Mouse (Mus musculus) C2C12 (cell line): ENCODE data around the gene Itgb1. TPM values are rescaled to one million over a fixed set of nuclear protein-coding genes. Genes with fewer than 3 reads are reported as not detected.

ENCODE experiments used
- H3K27me3 ChIP-seq: one replicate; pipeline ENCODE4 v1.6.1; 2011; ENCODE audit not compliant: control insufficient read depth, insufficient read depth, insufficient read length
- H3K36me3 ChIP-seq: one replicate; pipeline ENCODE4 v1.6.1; 2011; ENCODE audit not compliant: control insufficient read depth, insufficient read depth
- H3K4me3 ChIP-seq: one replicate; pipeline ENCODE4 v1.5.1; 2011; ENCODE audit warnings: mild to moderate bottlenecking, control low read depth; ENCODE audit not compliant: poor library complexity, insufficient read depth, severe bottlenecking
- H3K79me2 ChIP-seq: one replicate; pipeline ENCODE4 v1.6.1; 2011; ENCODE audit not compliant: control insufficient read depth, insufficient read depth
- H3K79me3 ChIP-seq: one replicate; pipeline ENCODE4 v1.6.1; 2011; ENCODE audit warnings: low read depth, control low read depth
- H3ac ChIP-seq: one replicate; pipeline ENCODE3; 2011; ENCODE audit warnings: low read depth; ENCODE audit not compliant: control insufficient read depth, insufficient read length
- CEBPB ChIP-seq: IDR thresholded peaks from one replicate; pipeline ENCODE4 v1.6.1; 2011; ENCODE audit warnings: low read depth, mild to moderate bottlenecking, control low read depth, moderate library complexity
- CTCF ChIP-seq: IDR thresholded peaks from one replicate; pipeline ENCODE4 v1.5.1; 2011; ENCODE audit not compliant: control insufficient read depth, insufficient read depth, insufficient read length
- FOSL1 ChIP-seq: IDR thresholded peaks from one replicate; pipeline ENCODE4 v1.8.0; 2011; ENCODE audit warnings: mild to moderate bottlenecking, low read length; ENCODE audit not compliant: poor library complexity, insufficient read depth, severe bottlenecking
- MAX ChIP-seq: IDR thresholded peaks from one replicate; pipeline ENCODE4 v1.6.1; 2011; ENCODE audit warnings: mild to moderate bottlenecking, control low read depth
- MYOD1 ChIP-seq: IDR thresholded peaks from one replicate; pipeline ENCODE4 v1.6.1; 2011; ENCODE audit warnings: low read depth; ENCODE audit not compliant: control insufficient read depth, insufficient read length
- MYOG ChIP-seq: IDR thresholded peaks from one replicate; pipeline ENCODE4 v1.6.1; 2011; ENCODE audit not compliant: control insufficient read depth, insufficient read length; ENCODE audit errors: extremely low read depth
- USF1 ChIP-seq: IDR thresholded peaks from one replicate; pipeline ENCODE4 v1.6.1; 2011; ENCODE audit warnings: low read depth, mild to moderate bottlenecking, control low read depth, moderate library complexity
- polyA plus RNA-seq: library from polyadenylated mRNA; unstranded; fragments of >200 nt; fragmentation: generic; extraction: Trizol; gene quantifications from one replicate; pipeline ENCODE4 v1.2.1, GENCODE M21; 2012; ENCODE audit warnings: missing spikeins

Gene Itgb1
- polyA plus RNA-seq, 1 experiment, result 184 TPM

DNA sequence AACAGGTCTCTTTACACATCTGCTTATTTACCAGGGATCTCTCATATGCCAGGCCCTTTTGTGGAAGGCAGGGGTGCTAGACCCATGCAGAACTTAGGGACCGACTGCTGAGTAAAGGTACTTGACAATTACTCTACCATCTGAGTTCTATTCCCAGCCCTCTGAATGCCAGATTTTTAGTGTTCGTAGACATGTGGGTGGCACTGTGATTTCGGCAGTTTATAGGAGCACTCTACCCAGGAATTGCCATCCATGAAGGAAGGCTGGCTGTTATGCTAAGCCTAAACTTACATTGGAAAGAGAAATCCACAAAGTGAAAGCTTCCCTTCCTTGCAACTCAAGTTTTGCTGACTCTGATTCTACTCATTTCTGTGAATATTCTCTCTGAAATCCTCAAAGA, 50.2 kb downstream of the Itgb1 start:
- H3K36me3 ChIP-seq, result peaks cover 94% of the 10 kb centered on the region
- no peak overlapping the region for H3K4me3 ChIP-seq
- H3ac ChIP-seq, result no peak overlapping the region
- H3K27me3 ChIP-seq, result no peaks in the 10 kb centered on the region
- H3K79me3 ChIP-seq, result no peaks in the 10 kb centered on the region
- no peaks in the 10 kb centered on the region for H3K79me2 ChIP-seq
- TF ChIP-seq MYOG (no peak), USF1 (no peak), MAX (no peak), FOSL1 (no peak), CEBPB (no peak), MYOD1 (no peak), CTCF (no peak)

Other genes with a start within 250 kb of the Itgb1 start
- gene Gm3952, start 113.0 kb downstream of the Itgb1 start, polyA plus RNA-seq, result not detected